Mouse (Mus musculus) kidney, adult 2 months (tissue): ENCODE results near the gene Mars2.

Experiments used
- CTCF ChIP-seq: fragments of 200-500 bp; conservative IDR thresholded peaks from 2 replicates; pipeline ENCODE4 v1.5.1; 2011; ENCODE audit warnings: low read depth, mild to moderate bottlenecking, control low read depth, low read length, moderate library complexity, mixed read lengths; ENCODE audit not compliant: insufficient read depth, insufficient read length
- POLR2A ChIP-seq: fragments of 200-500 bp; IDR thresholded peaks from one replicate; pipeline ENCODE4 v1.6.1; 2011; ENCODE audit warnings: low read depth, low read length, control low read depth

DNA sequence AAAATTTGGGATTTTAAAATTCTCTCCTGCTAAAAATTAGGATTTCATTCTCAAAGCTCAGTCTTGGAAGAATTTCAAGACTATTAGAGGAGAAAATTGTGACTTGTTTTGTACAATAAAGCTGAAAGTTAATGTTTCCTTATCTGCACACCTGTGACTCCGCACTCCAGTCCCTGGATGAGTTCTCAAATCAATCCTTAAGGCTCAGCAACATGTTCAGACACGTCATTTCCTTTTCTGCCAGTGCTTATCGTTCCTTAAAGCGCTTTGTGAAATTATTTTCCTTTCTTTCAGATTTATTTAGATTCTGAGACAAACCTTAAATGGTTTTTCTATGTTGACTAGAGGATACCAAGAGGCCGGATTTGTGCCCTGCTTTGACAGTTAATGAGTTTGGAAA is 490 bp upstream of the Mars2 start:
- no peak for TF ChIP-seq CTCF
- TF ChIP-seq POLR2A = no peak
